Mouse (Mus musculus) embryonic facial prominence, embryonic 13.5 days (tissue): ENCODE results near the gene Tmem29. TPM values are rescaled to one million over a fixed set of nuclear protein-coding genes. Genes with fewer than 3 reads are reported as not detected.

ENCODE experiments used
- ATAC-seq: fragments of 200-750 bp; cut with Nextera tagmentation; 2 replicates; pipeline ENCODE4 v1.8.0; 2017; ENCODE audit warnings: low read depth; ENCODE audit not compliant: insufficient number of reproducible peaks, insufficient read depth, low FRiP score, low TSS enrichment
- H3K27ac ChIP-seq: fragments of 300-500 bp; sonication (generic); 2 replicates; pipeline ENCODE4 v1.5.1; 2015; ENCODE audit warnings: moderate library complexity, mild to moderate bottlenecking, inconsistent platforms
- H3K27me3 ChIP-seq: fragments of 300-500 bp; sonication (generic); 2 replicates; pipeline ENCODE4 v1.6.1; 2015; ENCODE audit warnings: mild to moderate bottlenecking, inconsistent platforms
- H3K36me3 ChIP-seq: fragments of 300-500 bp; sonication (generic); 2 replicates; pipeline ENCODE4 v1.6.1; 2015; ENCODE audit warnings: mild to moderate bottlenecking, inconsistent platforms
- H3K4me1 ChIP-seq: fragments of 300-500 bp; sonication (generic); 2 replicates; pipeline ENCODE4 v1.6.1; 2015; ENCODE audit warnings: inconsistent platforms
- H3K4me2 ChIP-seq: fragments of 300-500 bp; sonication (generic); 2 replicates; pipeline ENCODE4 v1.6.1; 2015; ENCODE audit warnings: moderate library complexity, mild to moderate bottlenecking, inconsistent platforms
- H3K4me3 ChIP-seq: fragments of 300-500 bp; sonication (generic); 2 replicates; pipeline ENCODE4 v1.5.1; 2015; ENCODE audit warnings: mild to moderate bottlenecking, inconsistent platforms
- H3K9ac ChIP-seq: fragments of 300-500 bp; sonication (generic); 2 replicates; pipeline ENCODE4 v1.6.1; 2015; ENCODE audit warnings: mild to moderate bottlenecking, inconsistent platforms
- H3K9me3 ChIP-seq: fragments of 300-500 bp; sonication (generic); 2 replicates; pipeline ENCODE4 v1.6.1; 2016; ENCODE audit warnings: inconsistent platforms
- WGBS: fragments of 180-500 bp; shearing (Covaris S2); methylation state at CpG from one replicate; pipeline ENCODE4 v1.1.7; 2015; ENCODE audit warnings: mixed read lengths; 5-methylcytosine and 5-hydroxymethylcytosine counted together
- polyA plus RNA-seq: library from polyadenylated mRNA; unstranded; fragments of >200 nt; fragmentation: Nextera tagmentation; extraction: Ambion mirVana; gene quantifications from 2 replicates; pipeline ENCODE4 v1.2.1, GENCODE M21; 2015

The Tmem29 gene
- polyA plus RNA-seq, 1 experiment from 2014 or later, result 45.6 TPM

GRCm38 (mm10) chrX:150440505-150441338 is 18.2 kb downstream of the Tmem29 start:
- WGBS, result 34% methylated on average over 18 of the region's 18 CpGs
- Histone ChIP-seq H3K4me1 (no peaks in the 10 kb centered on the region), H3K9me3 (no peaks in the 10 kb centered on the region), H3K27ac (peak overlapping the region; percentile 76), H3K4me3 (peak overlapping the region; percentile 41), H3K4me2 (peak overlapping the region; percentile 58), H3K27me3 (no peaks in the 10 kb centered on the region), H3K36me3 (no peaks in the 10 kb centered on the region), H3K9ac (peak overlapping the region; percentile 61)
- ATAC-seq, result peak; percentile 67

- Histone ChIP-seq H3K9me3 (no peaks in the 10 kb centered on the region), H3K36me3 (no peaks in the 10 kb centered on the region), H3K27ac (no peak overlapping the region), H3K9ac (no peak overlapping the region), H3K4me1 (no peaks in the 10 kb centered on the region), H3K27me3 (no peaks in the 10 kb centered on the region), H3K4me2 (no peak overlapping the region), H3K4me3 (no peak overlapping the region)
- ATAC-seq, result no peak
- 89% methylated on average over 2 of the region's 2 CpGs for WGBS
Observed at GRCm38 (mm10) chrX:150436373-150436772, 22.6 kb downstream of the Tmem29 start.

GRCm38 (mm10) chrX:150435367-150435766 is 23.6 kb downstream of the Tmem29 start:
- Histone ChIP-seq H3K9ac (no peak overlapping the region), H3K4me3 (no peak overlapping the region), H3K9me3 (no peaks in the 10 kb centered on the region), H3K27ac (no peak overlapping the region), H3K36me3 (no peaks in the 10 kb centered on the region), H3K4me1 (no peaks in the 10 kb centered on the region), H3K4me2 (no peak overlapping the region), H3K27me3 (no peaks in the 10 kb centered on the region)
- WGBS, result 92% methylated on average over 7 of the region's 7 CpGs
- no peak for ATAC-seq

- H3K4me1 ChIP-seq, result no peaks in the 10 kb centered on the region
- H3K27ac ChIP-seq, result no peak overlapping the region
- ATAC-seq, result no peak
- H3K4me2 ChIP-seq, result no peak overlapping the region
- no peaks in the 10 kb centered on the region; the same call in 1 of the 2 replicates for H3K36me3 ChIP-seq
- 86% methylated on average over 4 of the region's 4 CpGs for WGBS
- no peak overlapping the region for H3K4me3 ChIP-seq
- H3K27me3 ChIP-seq, result no peaks in the 10 kb centered on the region
- no peak overlapping the region for H3K9ac ChIP-seq
- no peaks in the 10 kb centered on the region for H3K9me3 ChIP-seq
Observed at GRCm38 (mm10) chrX:150413505-150413904, 45.4 kb downstream of the Tmem29 start.

Other genes starting within 250 kb of the Tmem29 start
- gene Alas2, start 88.2 kb upstream of the Tmem29 start, polyA plus RNA-seq, result 31.0 and 51.5 TPM in 2 replicates
- gene Pfkfb1, start 129.1 kb upstream of the Tmem29 start, polyA plus RNA-seq, result 5.4 and 5.5 TPM in 2 replicates
- gene Apex2, start 130.7 kb upstream of the Tmem29 start, polyA plus RNA-seq, result 22.4 and 27.1 TPM in 2 replicates
- gene Tro, start 198.4 kb upstream of the Tmem29 start, polyA plus RNA-seq, result 28.3 and 31.0 TPM in 2 replicates